In the genomic region with DNA sequence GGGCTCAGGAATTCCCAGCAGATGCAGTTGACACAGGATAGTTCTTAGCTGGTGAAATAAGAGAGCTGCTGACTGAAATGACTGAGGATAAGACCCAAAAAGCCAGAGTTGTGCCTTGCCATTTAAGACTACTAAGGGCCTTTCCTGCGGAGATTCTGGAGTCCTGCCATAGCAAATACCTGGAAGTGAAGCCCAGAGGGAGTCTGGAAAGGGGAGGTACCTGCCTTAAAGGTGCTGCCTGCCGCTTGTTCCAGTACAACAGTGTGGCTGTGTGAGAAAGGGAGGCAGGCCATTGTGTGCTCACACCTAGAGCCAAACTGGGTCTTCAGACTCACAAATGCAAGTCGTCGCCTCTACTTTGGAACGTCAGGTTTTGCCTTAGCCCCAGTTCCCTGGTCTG, we compare ENCODE assay signal across 12 mouse cellular contexts.
DNase-seq lines count a peak whose midpoint lies in the region; ATAC-seq and TF ChIP-seq lines count a peak whose summit lies in the region.
"Had no signal": no experiment of that assay in that cellular context is flagged by ENCODE, and none has a peak within 500 bp of the region (broad histone marks: within the 10 kb centered on the region; RNA-seq: fewer than 3 reads in every experiment).

No protein-coding gene starts in this region.

- 26% methylated on average over 5 of the region's 5 CpGs for WGBS in liver, adult 2 months
- WGBS in liver, embryonic 12.5 days (ENCODE audit: insufficient replicate concordance): 60% methylated on average over 5 of the region's 5 CpGs
- WGBS in limb, embryonic 14.5 days: 32% methylated on average over 5 of the region's 5 CpGs
- 50% methylated on average over 5 of the region's 5 CpGs for WGBS in stomach, postnatal 0 days

- H3K9ac ChIP-seq in liver, adult 2 months (ENCODE audit: low read depth, low read length): no peak overlapping the region
- H3K9ac ChIP-seq in liver, embryonic 12.5 days: no peak overlapping the region
- H3K9ac ChIP-seq in limb, embryonic 14.5 days (ENCODE audit: low read depth, low read length, severe bottlenecking): peak overlapping the region; percentile 35
- H3K9ac ChIP-seq in stomach, postnatal 0 days (ENCODE audit: low read length): peak overlapping the region; percentile 23; the same call in 1 of the 2 replicates
- H3K9ac ChIP-seq: liver, embryonic 14.5 days had no signal

- ATAC-seq in liver, embryonic 12.5 days: no peak
- no peak for ATAC-seq in limb, embryonic 14.5 days (ENCODE audit: low FRiP score, low read depth)
- ATAC-seq in stomach, postnatal 0 days (ENCODE audit: low FRiP score, low TSS enrichment): peak; percentile 47; the same call in 1 of the 2 replicates

- H3K4me2 ChIP-seq in liver, embryonic 12.5 days: no peak overlapping the region
- H3K4me2 ChIP-seq in limb, embryonic 14.5 days (replicated peaks; ENCODE audit: low read depth, low read length, severe bottlenecking): peak overlapping the region; percentile 22
- H3K4me2 ChIP-seq in stomach, postnatal 0 days (replicated peaks; ENCODE audit: low read depth): peak overlapping the region; percentile 21

- no peaks in the 10 kb centered on the region for H3K9me3 ChIP-seq in liver, embryonic 12.5 days (replicated peaks)
- no peaks in the 10 kb centered on the region for H3K9me3 ChIP-seq in limb, embryonic 14.5 days (ENCODE audit: control insufficient read depth, low read length)
- no peaks in the 10 kb centered on the region for H3K9me3 ChIP-seq in stomach, postnatal 0 days (ENCODE audit: control insufficient read depth, low read length)

- H3K4me3 ChIP-seq in liver, adult 2 months (ENCODE audit: insufficient read depth, low read depth, low read length): no peak overlapping the region
- no peak overlapping the region for H3K4me3 ChIP-seq in liver, embryonic 12.5 days
- no peak overlapping the region for H3K4me3 ChIP-seq in limb, embryonic 14.5 days (replicated peaks; ENCODE audit: low read length)
- no peak overlapping the region for H3K4me3 ChIP-seq in stomach, postnatal 0 days (ENCODE audit: low read depth, low read length)

- TF ChIP-seq POLR2A in liver, adult 2 months (IDR thresholded peaks at IDR 0.05; ENCODE audit: extremely low read depth, insufficient read depth, low read length): no peak
- no peak for TF ChIP-seq POLR2A in limb, embryonic 14.5 days (IDR thresholded peaks at IDR 0.05; ENCODE audit: borderline replicate concordance, extremely low read depth, insufficient read depth, insufficient read length)

- peaks cover 32% of the 10 kb centered on the region for H3K4me1 ChIP-seq in liver, adult 2 months (ENCODE audit: control insufficient read depth, insufficient read depth, low read length)
- H3K4me1 ChIP-seq in liver, embryonic 12.5 days: peaks cover 26% of the 10 kb centered on the region
- peaks cover 57% of the 10 kb centered on the region for H3K4me1 ChIP-seq in limb, embryonic 14.5 days (ENCODE audit: control insufficient read depth, insufficient read depth, low read length)
- H3K4me1 ChIP-seq in stomach, postnatal 0 days (replicated peaks; ENCODE audit: control insufficient read depth, insufficient read depth): no peaks in the 10 kb centered on the region; the same call in none of the 2 replicates

- H3K79me2 ChIP-seq in liver, adult 2 months (ENCODE audit: control insufficient read depth, insufficient read depth, low read length): peaks cover 41% of the 10 kb centered on the region

- no peaks in the 10 kb centered on the region for H3K27me3 ChIP-seq in liver, adult 2 months (ENCODE audit: control insufficient read depth, insufficient read depth, low read length)
- H3K27me3 ChIP-seq in liver, embryonic 12.5 days (replicated peaks): peaks cover 14% of the 10 kb centered on the region; the same call in 1 of the 2 replicates
- no peaks in the 10 kb centered on the region for H3K27me3 ChIP-seq in limb, embryonic 14.5 days (ENCODE audit: control insufficient read depth, insufficient read depth, low read length)
- H3K27me3 ChIP-seq in stomach, postnatal 0 days (ENCODE audit: control insufficient read depth, insufficient read depth, low read length): no peaks in the 10 kb centered on the region

- peaks cover 3% of the 10 kb centered on the region; the same call in 1 of the 2 replicates for H3K36me3 ChIP-seq in liver, adult 2 months (ENCODE audit: control insufficient read depth, insufficient read depth, low read length)
- no peaks in the 10 kb centered on the region for H3K36me3 ChIP-seq in liver, embryonic 12.5 days
- peaks cover 25% of the 10 kb centered on the region for H3K36me3 ChIP-seq in limb, embryonic 14.5 days (ENCODE audit: control insufficient read depth, insufficient read depth, low read length)
- H3K36me3 ChIP-seq in stomach, postnatal 0 days (ENCODE audit: control insufficient read depth, insufficient read depth, low read length): no peaks in the 10 kb centered on the region

- peak; percentile 9 for DNase-seq in embryo, embryonic 9.5 days (ENCODE audit: extremely low spot score)
- DNase-seq in embryo, embryonic 10 days (ENCODE audit: low spot score): no peak
- peak; percentile 66 for DNase-seq in liver, adult 2 months (ENCODE audit: extremely low read depth, low read depth, low spot score)
- no peak for DNase-seq in limb, embryonic 14.5 days (ENCODE audit: low spot score)
- DNase-seq in stomach, postnatal 0 days (ENCODE audit: low spot score): peak; percentile 73
- DNase-seq in layer of hippocampus, postnatal 14 days (ENCODE audit: low spot score in 2 of 2): no peak
- DNase-seq in layer of hippocampus, adult 11-12 months (ENCODE audit: low spot score): no peak
- DNase-seq: adrenal gland, postnatal 36 days; cerebellum, adult 8-10 months; thymus, postnatal 4 days had no signal

- TF ChIP-seq EP300 in stomach, postnatal 0 days (optimal IDR thresholded peaks at IDR 0.05): no peak

- H3K27ac ChIP-seq in liver, adult 2 months (replicated peaks; ENCODE audit: insufficient read depth, low read depth, low read length): no peak overlapping the region
- no peak overlapping the region for H3K27ac ChIP-seq in liver, embryonic 12.5 days
- peak overlapping the region; percentile 27; the same call in 1 of the 2 replicates for H3K27ac ChIP-seq in limb, embryonic 14.5 days (replicated peaks; ENCODE audit: low read depth, low read length)
- H3K27ac ChIP-seq in stomach, postnatal 0 days (replicated peaks): peak overlapping the region; percentile 73
- H3K27ac ChIP-seq: liver, embryonic 14.5 days had no signal

- TF ChIP-seq CTCF in liver, adult 2 months (IDR thresholded peaks at IDR 0.05; ENCODE audit: low read depth, low read length): no peak
- no peak for TF ChIP-seq CTCF in stomach, postnatal 0 days (IDR thresholded peaks at IDR 0.05; ENCODE audit: low read depth)

Comparison
In these comparisons a context has a peak if more than half of its experiments do, and no peak if none do; other contexts are left out.
1. DNase-seq: peak in embryo, embryonic 9.5 days (single experiment), liver, adult 2 months (single experiment) and stomach, postnatal 0 days (single experiment); none in embryo, embryonic 10 days (single experiment), limb, embryonic 14.5 days (single experiment), layer of hippocampus, postnatal 14 days (0 of 2) and layer of hippocampus, adult 11-12 months (single experiment).
2. H3K27ac ChIP-seq: peak in limb, embryonic 14.5 days (single experiment) and stomach, postnatal 0 days (single experiment); none in liver, adult 2 months (single experiment) and liver, embryonic 12.5 days (single experiment).
3. H3K9ac ChIP-seq: peak in limb, embryonic 14.5 days (single experiment) and stomach, postnatal 0 days (single experiment); none in liver, adult 2 months (single experiment) and liver, embryonic 12.5 days (single experiment).